Mouse (Mus musculus) NIH3T3 (cell line): ENCODE measurements around the gene Gtf2a1.
"Not testable (repeated sequence)": the region's sequence is repeated elsewhere in the genome, so short reads cannot be mapped to it uniquely, and the experiment has no call there.

Experiments used
- DNase-seq: peaks from one replicate; pipeline ENCODE4 v3.0.0-alpha.2; 2012; ENCODE audit warnings: low read depth

Gtf2a1 gene

DNA sequence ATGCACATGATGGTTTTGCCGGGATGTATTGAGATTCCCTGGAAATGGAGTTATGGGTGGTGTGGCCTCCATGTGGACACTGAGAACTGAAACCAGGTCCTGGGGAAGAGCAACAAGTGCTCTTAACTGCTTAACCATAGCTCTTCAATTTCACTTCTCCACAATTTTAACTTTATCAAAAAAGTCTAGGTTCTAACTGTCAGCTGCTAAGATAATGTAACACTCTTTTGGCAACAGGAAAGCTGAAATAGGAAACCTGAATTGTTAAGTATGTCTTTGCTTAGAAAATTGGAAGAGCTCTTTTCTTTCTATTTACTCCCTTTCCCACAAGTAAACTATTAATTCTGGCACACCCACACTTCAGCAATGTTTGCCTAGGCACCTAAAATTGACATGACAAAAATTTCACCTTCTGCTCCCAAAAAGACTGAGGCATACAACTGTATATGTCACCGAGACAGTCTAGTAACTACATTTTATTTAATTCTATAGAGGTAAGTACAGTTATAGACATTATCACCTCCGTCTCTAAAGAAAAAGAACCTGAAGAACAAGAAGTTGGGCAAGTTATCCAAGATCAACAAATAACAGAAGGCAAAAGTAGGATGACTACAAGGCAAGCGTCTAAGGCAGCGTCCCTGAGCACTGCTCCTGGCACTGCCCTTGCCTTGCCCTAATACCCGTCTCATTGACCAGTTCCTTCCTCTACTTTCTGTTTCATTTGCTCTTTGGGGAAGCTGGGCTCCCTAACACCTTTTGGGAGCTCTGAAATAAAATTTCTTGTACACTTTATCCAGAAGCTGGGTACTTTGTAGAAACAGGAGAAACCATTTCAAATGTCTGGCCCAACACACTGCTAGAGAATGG is 8.8 kb downstream of the Gtf2a1 start:
- DNase-seq = no peak

- DNase-seq = no peak
These were observed 10.6 kb downstream of the Gtf2a1 start for GRCm38 (mm10) chr12:91579665-91580064.

DNA sequence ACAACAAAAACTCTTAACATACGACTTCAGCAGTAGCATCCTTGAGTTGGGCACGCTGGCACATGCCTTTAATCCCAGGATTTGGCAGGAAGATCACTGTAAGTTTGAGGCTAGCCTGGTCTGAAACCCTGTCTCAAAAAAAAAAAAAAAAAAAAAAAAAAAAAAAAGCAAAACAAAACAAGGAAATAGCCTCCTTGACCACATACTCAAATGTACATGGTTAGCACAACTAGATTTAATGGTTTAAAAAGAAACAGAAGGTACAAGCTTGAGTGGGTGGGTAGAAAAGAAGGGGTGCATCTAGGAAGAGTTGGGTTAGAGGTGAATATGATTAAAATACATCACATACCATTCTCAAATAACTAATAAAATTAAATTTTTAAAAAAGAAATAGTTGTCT is 18.6 kb downstream of the Gtf2a1 start:
- no peak for DNase-seq

DNA sequence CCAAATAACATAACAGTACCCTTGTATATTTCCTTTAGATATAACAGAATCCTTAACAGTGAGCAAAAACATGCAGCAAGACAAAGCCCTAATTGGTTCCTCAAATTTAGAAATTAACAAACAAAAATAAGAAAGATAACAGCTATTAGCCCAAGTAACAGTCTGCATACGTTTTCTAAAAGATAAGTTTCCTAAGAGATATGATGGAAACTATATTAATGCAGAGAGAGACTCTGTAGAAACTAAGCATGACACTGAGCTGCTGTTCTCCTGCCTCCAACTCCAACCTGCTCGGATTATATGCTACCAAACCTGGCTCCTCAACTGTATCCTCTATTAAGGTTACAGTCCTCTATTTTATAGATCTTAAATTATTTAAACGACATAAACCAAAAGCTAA is 21.0 kb downstream of the Gtf2a1 start:
- DNase-seq = no peak

- no peak for DNase-seq
These were observed 23.1 kb downstream of the Gtf2a1 start for GRCm38 (mm10) chr12:91567145-91567544.

DNA sequence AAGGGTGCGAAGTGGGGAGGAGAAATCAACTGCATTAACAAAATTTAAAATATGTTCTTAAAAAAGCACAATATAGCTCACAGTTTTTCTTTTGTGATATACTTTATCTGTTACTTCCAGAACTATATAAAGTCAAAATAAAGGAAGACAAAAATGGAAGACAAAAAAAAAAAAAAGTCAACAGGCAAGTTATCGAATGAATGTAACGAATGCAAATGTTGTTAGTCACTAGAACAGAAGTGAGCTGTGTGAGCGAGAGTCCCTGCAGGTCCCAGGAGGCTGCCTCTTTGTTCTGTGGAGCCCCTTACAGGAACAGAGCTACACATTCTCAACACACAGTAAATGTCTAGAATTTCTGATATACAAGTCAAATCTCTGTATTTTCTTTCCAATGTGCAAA is 32.1 kb downstream of the Gtf2a1 start:
- not testable (repeated sequence) for DNase-seq

DNA sequence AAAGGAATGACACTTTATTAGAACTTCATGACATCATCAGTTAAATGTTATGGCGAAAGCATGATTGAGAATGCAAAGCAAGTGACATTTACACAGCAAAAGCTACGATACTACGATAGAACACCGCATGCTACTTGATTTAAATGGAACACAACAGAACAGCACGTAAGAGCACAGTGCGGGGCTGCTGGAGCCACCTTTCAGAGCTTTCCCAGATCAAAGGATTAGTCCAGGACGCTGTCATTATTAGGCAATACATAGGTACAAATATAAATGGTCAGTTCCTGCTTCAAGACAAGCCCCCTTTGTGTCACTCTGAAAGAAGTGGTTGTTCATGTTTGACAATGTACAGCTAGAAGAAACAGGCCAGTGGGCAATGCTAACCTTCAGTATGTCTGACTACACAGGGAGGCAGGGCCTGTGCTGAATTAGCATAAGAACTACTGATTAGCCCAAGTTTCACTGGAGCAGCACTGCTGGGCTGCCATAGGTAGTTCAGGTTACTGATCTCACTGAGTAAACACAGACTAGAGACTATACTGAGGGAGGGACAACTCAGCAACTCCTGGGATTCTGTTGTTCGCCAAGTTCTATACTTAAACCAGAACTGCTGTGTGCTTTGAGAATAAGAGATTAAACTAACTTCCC is 32.8 kb downstream of the Gtf2a1 start:
- not testable (repeated sequence) for DNase-seq

DNA sequence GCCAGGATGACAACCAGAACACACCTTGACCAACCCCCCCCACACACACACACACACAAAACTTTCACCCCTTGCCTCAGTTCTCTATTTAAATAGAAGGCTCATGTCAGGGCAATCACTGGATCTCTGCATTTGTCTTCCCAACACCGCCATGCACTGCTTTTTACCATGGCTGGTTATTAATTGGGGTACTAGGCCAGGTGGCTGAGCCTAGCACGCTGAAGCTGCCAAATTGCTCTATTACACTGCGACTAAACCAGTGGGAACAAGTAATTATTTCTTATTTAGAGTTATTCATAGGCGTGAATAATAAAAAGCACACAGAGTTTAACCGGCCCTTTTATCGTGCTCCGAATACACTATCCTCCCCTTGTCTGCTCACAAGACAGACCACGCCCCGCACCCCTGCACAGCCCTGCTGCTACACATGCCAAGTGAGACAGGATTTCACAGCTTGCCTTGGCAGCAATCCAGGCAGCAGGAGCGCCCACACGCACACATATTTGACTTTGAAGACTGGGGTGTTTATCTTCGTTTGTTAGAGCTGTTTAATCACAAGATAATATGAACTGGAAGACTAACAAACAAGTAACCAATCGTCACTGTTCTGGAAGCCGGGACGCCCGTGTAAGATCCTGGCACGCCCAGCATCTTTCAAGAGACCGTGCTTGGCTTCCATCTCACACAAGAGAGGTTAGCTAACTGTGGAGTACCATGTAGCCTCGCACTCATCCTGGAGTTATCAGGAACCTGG is 38.3 kb downstream of the Gtf2a1 start:
- DNase-seq = peak; percentile 28

- peak; percentile 81 for DNase-seq
These were observed 40.8 kb downstream of the Gtf2a1 start for GRCm38 (mm10) chr12:91549471-91549870.

- no peak for DNase-seq
These were observed 50.1 kb downstream of the Gtf2a1 start for GRCm38 (mm10) chr12:91540202-91540601.

GRCm38 (mm10) chr12:91534514-91534913 is 55.8 kb downstream of the Gtf2a1 start:
- DNase-seq = no peak

DNA sequence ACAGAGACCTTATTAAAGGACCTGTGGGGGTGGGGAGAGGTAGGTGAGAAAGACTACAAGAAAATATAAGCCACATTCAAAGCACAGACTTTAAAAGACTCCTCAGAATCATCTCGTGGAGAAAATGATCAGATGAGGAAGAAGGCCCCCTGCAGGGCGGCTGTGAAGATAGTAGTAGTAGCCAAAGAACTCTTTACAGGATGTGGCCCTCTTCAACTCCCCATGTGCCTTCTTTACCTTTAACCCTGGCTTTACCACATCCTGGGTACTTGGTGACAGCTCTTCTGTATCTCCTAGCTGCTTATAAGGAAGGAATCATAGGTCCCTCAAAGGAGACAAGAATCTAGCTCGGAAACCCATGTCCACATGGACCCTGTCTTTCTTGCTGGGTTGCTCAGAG is 66.7 kb downstream of the Gtf2a1 start:
- no peak for DNase-seq

- peak; percentile 12 for DNase-seq
These were observed 72.5 kb downstream of the Gtf2a1 start for GRCm38 (mm10) chr12:91517808-91518207.

DNA sequence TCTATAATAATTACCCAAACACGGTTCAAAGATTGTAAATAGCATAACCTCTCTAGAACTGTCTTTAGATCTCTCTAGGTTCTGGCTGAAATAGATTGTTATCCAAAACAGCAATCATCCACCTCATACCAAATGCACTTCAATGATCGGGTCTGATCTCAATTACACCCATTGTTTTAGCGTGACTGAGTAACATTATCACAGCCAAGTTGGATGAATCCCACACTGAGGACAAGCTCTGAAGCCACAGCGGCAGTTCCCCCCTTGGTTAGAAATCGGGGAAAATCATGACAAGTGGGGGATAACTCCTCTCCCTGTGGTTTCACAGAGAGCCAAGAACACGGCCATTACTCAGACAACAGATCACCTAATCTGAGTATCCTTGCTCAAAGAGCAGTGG is 76.3 kb downstream of the Gtf2a1 start:
- no peak for DNase-seq

GRCm38 (mm10) chr12:91511766-91512165 is 78.5 kb downstream of the Gtf2a1 start:
- DNase-seq = no peak
